Comparison of ENCODE assay signal across 9 mouse cellular contexts in genomic region chr4:152799392-152799791, GRCm38 (mm10).
A peak's percentile ranks its signal among the peaks of the same experiment; 100 is the strongest.
DNase-seq lines count a peak whose midpoint lies in the region; ATAC-seq lines count a peak whose summit lies in the region.
"Had no signal": no experiment of that assay in that cellular context is flagged by ENCODE, and none has a peak within 500 bp of the region (broad histone marks: within the 10 kb centered on the region; RNA-seq: fewer than 3 reads in every experiment).

No protein-coding gene starts in this region.

- DNase-seq in thymus, postnatal 4 days: peak; percentile 7
- DNase-seq in thymus, postnatal 10 days (ENCODE audit: low spot score in 2 of 2): no peak
- DNase-seq in embryonic facial prominence, embryonic 10.5 days (ENCODE audit: low spot score): peak; percentile 91
- DNase-seq in lung, postnatal 25 days (ENCODE audit: low spot score): peak; percentile 0
- DNase-seq in right cerebral cortex, postnatal 25 days: no peak
- DNase-seq in cerebellum, adult 9-11 months: no peak

- H3K9ac ChIP-seq in kidney, embryonic 14.5 days (ENCODE audit: low read depth, low read length): no peak overlapping the region
- H3K9ac ChIP-seq: neural tube, embryonic 12.5 days had no signal

- H3K4me3 ChIP-seq in embryonic facial prominence, embryonic 10.5 days: no peak overlapping the region
- no peak overlapping the region for H3K4me3 ChIP-seq in kidney, embryonic 14.5 days (ENCODE audit: low read length)
- H3K4me3 ChIP-seq: neural tube, embryonic 12.5 days had no signal

- H3K4me1 ChIP-seq in embryonic facial prominence, embryonic 10.5 days: no peaks in the 10 kb centered on the region
- H3K4me1 ChIP-seq in kidney, embryonic 14.5 days (ENCODE audit: control insufficient read depth, insufficient read depth, low read length): no peaks in the 10 kb centered on the region
- H3K4me1 ChIP-seq: neural tube, embryonic 12.5 days had no signal

- H3K27me3 ChIP-seq in embryonic facial prominence, embryonic 10.5 days (replicated peaks; ENCODE audit: low read depth, poor library complexity, severe bottlenecking): no peaks in the 10 kb centered on the region
- no peaks in the 10 kb centered on the region for H3K27me3 ChIP-seq in kidney, embryonic 14.5 days (ENCODE audit: control insufficient read depth, insufficient read depth, low read length)
- H3K27me3 ChIP-seq: neural tube, embryonic 12.5 days had no signal

- H3K4me2 ChIP-seq in kidney, embryonic 14.5 days (replicated peaks; ENCODE audit: low read depth, low read length): no peak overlapping the region
- H3K4me2 ChIP-seq: neural tube, embryonic 12.5 days had no signal

- H3K36me3 ChIP-seq in embryonic facial prominence, embryonic 10.5 days (replicated peaks): no peaks in the 10 kb centered on the region
- no peaks in the 10 kb centered on the region for H3K36me3 ChIP-seq in kidney, embryonic 14.5 days (ENCODE audit: control insufficient read depth, insufficient read depth, low read length)
- H3K36me3 ChIP-seq: neural tube, embryonic 12.5 days had no signal

- 12% methylated on average over 10 of the region's 10 CpGs for WGBS in embryonic facial prominence, embryonic 10.5 days
- 8% methylated on average over 10 of the region's 10 CpGs for WGBS in kidney, embryonic 14.5 days

- no peaks in the 10 kb centered on the region for H3K9me3 ChIP-seq in embryonic facial prominence, embryonic 10.5 days
- no peaks in the 10 kb centered on the region for H3K9me3 ChIP-seq in kidney, embryonic 14.5 days (ENCODE audit: control insufficient read depth, low read length)
- H3K9me3 ChIP-seq: neural tube, embryonic 12.5 days had no signal

- peak; percentile 98 for ATAC-seq in kidney, embryonic 14.5 days (ENCODE audit: low FRiP score, low TSS enrichment)
- ATAC-seq in frontal cortex, adult (ENCODE audit: low TSS enrichment): no peak

- H3K27ac ChIP-seq in embryonic facial prominence, embryonic 10.5 days (replicated peaks): no peak overlapping the region
- no peak overlapping the region for H3K27ac ChIP-seq in kidney, embryonic 14.5 days (ENCODE audit: low read depth, low read length)
- H3K27ac ChIP-seq: neural tube, embryonic 12.5 days had no signal

Comparison
In these comparisons a context has a peak if more than half of its experiments do, and no peak if none do; other contexts are left out.
1. DNase-seq: peak in thymus, postnatal 4 days (single experiment), embryonic facial prominence, embryonic 10.5 days (single experiment) and lung, postnatal 25 days (single experiment); none in thymus, postnatal 10 days (0 of 2), right cerebral cortex, postnatal 25 days (single experiment) and cerebellum, adult 9-11 months (single experiment).